Mouse (Mus musculus): ENCODE data around the gene Cnot11. TPM values are rescaled to one million over a fixed set of nuclear protein-coding genes. Genes with fewer than 3 reads are reported as not detected.

Gene Cnot11
- polyA plus RNA-seq, 1 experiment from 2014 or later = 23.4 TPM

DNA sequence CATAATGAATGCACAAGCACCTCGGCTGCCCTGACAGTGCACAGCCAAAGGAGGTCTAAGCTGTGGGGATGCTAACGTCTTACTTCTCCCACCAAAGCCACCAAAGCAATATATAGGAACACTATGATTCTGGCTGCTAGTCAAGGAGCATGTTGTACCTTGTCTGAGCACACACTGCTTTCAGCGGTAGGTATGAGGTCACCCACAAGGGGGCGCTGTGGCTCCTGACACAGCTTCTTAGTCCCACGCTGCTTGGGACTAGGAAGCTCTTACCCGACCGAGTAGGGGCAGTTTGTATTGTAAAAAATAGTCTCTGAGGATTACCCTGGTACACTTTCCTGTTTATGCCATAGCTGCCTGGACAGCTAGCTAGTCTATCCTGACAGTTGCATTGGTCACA is 7.4 kb upstream of the Cnot11 start:
- H3K36me3 ChIP-seq (ENCODE audit: control insufficient read depth, insufficient read depth, low read length) = no peaks in the 10 kb centered on the region
- H3K4me1 ChIP-seq (replicated peaks; ENCODE audit: control insufficient read depth, insufficient read depth, low read length) = no peaks in the 10 kb centered on the region
- no peak overlapping the region for H3K27ac ChIP-seq (ENCODE audit: low read depth)
- ATAC-seq (replicated peaks; ENCODE audit: low FRiP score, low TSS enrichment, low read depth) = no peak
- 12% methylated on average over 7 of the region's 7 CpGs for WGBS
- H3K9ac ChIP-seq (ENCODE audit: low read length) = no peak overlapping the region
- no peak overlapping the region for H3K4me2 ChIP-seq (ENCODE audit: low read length)
- H3K27me3 ChIP-seq (replicated peaks; ENCODE audit: control insufficient read depth, insufficient read depth, low read length) = no peaks in the 10 kb centered on the region
- DNase-seq (ENCODE audit: low spot score) = peak; percentile 89
- 0 out of 2 replicates have a peak, but pooled peaks cover 2% of the 10 kb centered on the region for H3K9me3 ChIP-seq (ENCODE audit: control insufficient read depth, low read length)
- no peak overlapping the region for H3K4me3 ChIP-seq (ENCODE audit: low read depth, low read length)

DNA sequence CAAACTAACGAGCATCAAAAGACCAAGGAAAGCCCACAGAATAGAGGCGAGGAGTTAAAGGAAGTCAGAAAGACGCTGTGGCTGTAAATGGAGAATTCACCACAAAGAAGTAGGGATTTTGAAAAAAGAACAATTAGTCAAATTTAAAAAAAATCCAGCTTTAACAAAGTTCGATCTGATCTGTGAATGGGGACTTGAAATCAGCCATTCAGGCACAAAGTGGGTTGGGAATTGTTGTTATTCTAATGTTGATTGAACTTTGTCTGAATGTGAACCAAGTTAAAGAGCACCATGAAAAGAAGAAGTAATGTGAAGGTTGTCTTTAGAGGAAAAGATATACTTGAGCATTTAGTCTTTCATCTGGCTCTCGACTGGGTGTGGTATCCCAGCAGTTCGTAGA is 6.5 kb upstream of the Cnot11 start:
- Histone ChIP-seq H3K9ac (ENCODE audit: low read length) (no peak overlapping the region), H3K4me1 (replicated peaks; ENCODE audit: control insufficient read depth, insufficient read depth, low read length) (no peaks in the 10 kb centered on the region), H3K9me3 (ENCODE audit: control insufficient read depth, low read length) (0 out of 2 replicates have a peak, but pooled peaks cover 2% of the 10 kb centered on the region), H3K4me2 (ENCODE audit: low read length) (no peak overlapping the region), H3K4me3 (ENCODE audit: low read depth, low read length) (no peak overlapping the region), H3K36me3 (ENCODE audit: control insufficient read depth, insufficient read depth, low read length) (no peaks in the 10 kb centered on the region), H3K27ac (ENCODE audit: low read depth) (no peak overlapping the region), H3K27me3 (replicated peaks; ENCODE audit: control insufficient read depth, insufficient read depth, low read length) (no peaks in the 10 kb centered on the region)
- ATAC-seq (replicated peaks; ENCODE audit: low FRiP score, low TSS enrichment, low read depth) (no peak), DNase-seq (ENCODE audit: low spot score) (no peak)
- WGBS = 75% methylated on average over 6 of the region's 6 CpGs

DNA sequence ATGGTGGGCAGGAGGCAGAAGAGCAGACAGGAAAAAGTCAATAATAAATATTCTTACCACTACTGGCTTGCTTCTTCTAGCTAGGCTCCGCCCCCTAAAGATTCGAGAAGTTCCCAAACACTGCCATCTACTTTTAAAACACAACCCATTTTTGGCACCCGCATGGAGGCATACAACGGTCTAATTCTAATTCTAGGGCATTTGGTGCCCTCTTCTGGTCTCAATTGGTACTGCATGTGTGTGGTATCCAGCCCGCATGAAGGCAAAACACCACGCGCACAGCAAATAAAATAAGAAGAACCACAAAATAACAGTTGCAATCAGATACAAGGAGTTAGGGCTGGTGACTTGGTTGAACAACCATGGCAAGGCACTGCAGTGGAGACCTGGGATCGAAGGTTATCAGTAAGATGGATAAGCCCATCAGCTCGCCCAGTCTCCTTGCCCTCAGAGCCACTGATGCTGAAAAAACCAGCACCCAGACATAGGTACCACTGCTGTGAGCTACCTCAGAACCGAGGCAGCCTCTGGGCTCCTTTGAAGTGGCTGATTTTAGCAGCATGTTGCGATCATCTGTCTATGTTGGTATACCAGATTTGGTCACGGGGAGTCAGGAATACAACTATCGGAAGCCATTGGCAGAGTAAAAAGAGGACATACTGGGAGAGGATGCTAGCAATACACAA is 4.4 kb upstream of the Cnot11 start:
- no peaks in the 10 kb centered on the region for H3K4me1 ChIP-seq (replicated peaks; ENCODE audit: control insufficient read depth, insufficient read depth, low read length)
- no peak overlapping the region for H3K4me2 ChIP-seq (ENCODE audit: low read length)
- H3K4me3 ChIP-seq (ENCODE audit: low read depth, low read length) = no peak overlapping the region
- no peak overlapping the region for H3K9ac ChIP-seq (ENCODE audit: low read length)
- ATAC-seq (replicated peaks; ENCODE audit: low FRiP score, low TSS enrichment, low read depth) (no peak), DNase-seq (ENCODE audit: low spot score) (peak; percentile 94)
- H3K27me3 ChIP-seq (replicated peaks; ENCODE audit: control insufficient read depth, insufficient read depth, low read length) = no peaks in the 10 kb centered on the region
- no peaks in the 10 kb centered on the region for H3K36me3 ChIP-seq (ENCODE audit: control insufficient read depth, insufficient read depth, low read length)
- H3K9me3 ChIP-seq (ENCODE audit: control insufficient read depth, low read length) = 0 out of 2 replicates have a peak, but pooled peaks cover 2% of the 10 kb centered on the region
- WGBS = 39% methylated on average over 13 of the region's 13 CpGs
- H3K27ac ChIP-seq (ENCODE audit: low read depth) = no peak overlapping the region

DNA sequence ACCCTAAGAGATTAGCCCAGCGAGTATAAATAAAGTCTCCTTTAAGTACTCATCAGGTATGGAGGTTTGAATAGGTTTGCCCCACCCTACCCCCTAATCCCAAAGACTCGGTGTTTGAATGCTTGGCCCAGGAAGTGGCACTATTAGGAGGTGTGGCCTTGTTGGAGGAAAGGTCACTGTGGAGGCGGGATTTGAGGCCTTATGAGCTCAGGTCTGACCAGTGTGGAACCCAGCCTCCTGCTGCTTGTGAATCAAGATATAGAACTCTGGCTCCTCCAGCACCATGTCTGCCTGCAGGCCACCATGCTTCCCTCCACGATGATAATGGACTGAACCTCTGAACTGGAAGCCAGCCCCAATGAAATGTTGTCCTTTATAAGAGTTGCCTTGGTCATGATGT is 3.8 kb upstream of the Cnot11 start:
- Histone ChIP-seq H3K9me3 (ENCODE audit: control insufficient read depth, low read length) (0 out of 2 replicates have a peak, but pooled peaks cover 2% of the 10 kb centered on the region), H3K27me3 (replicated peaks; ENCODE audit: control insufficient read depth, insufficient read depth, low read length) (no peaks in the 10 kb centered on the region), H3K4me3 (ENCODE audit: low read depth, low read length) (no peak overlapping the region), H3K27ac (ENCODE audit: low read depth) (no peak overlapping the region), H3K9ac (ENCODE audit: low read length) (no peak overlapping the region), H3K4me1 (replicated peaks; ENCODE audit: control insufficient read depth, insufficient read depth, low read length) (no peaks in the 10 kb centered on the region), H3K36me3 (ENCODE audit: control insufficient read depth, insufficient read depth, low read length) (no peaks in the 10 kb centered on the region), H3K4me2 (ENCODE audit: low read length) (no peak overlapping the region)
- no peak for ATAC-seq (replicated peaks; ENCODE audit: low FRiP score, low TSS enrichment, low read depth)
- 71% methylated on average over 4 of the region's 4 CpGs for WGBS
- no peak for DNase-seq (ENCODE audit: low spot score)

GRCm38 (mm10) chr1:39533917-39534316 is 875 bp upstream of the Cnot11 start:
- Histone ChIP-seq H3K36me3 (ENCODE audit: control insufficient read depth, insufficient read depth, low read length) (peaks cover 10% of the 10 kb centered on the region), H3K27me3 (replicated peaks; ENCODE audit: control insufficient read depth, insufficient read depth, low read length) (no peaks in the 10 kb centered on the region), H3K4me2 (ENCODE audit: low read length) (no peak overlapping the region), H3K27ac (ENCODE audit: low read depth) (no peak overlapping the region), H3K4me3 (ENCODE audit: low read depth, low read length) (no peak overlapping the region), H3K4me1 (replicated peaks; ENCODE audit: control insufficient read depth, insufficient read depth, low read length) (peaks cover 11% of the 10 kb centered on the region), H3K9me3 (ENCODE audit: control insufficient read depth, low read length) (0 out of 2 replicates have a peak, but pooled peaks cover 2% of the 10 kb centered on the region), H3K9ac (ENCODE audit: low read length) (no peak overlapping the region)
- 32% methylated on average over 3 of the region's 3 CpGs for WGBS
- DNase-seq (ENCODE audit: low spot score) (no peak), ATAC-seq (replicated peaks; ENCODE audit: low FRiP score, low TSS enrichment, low read depth) (no peak)

DNA sequence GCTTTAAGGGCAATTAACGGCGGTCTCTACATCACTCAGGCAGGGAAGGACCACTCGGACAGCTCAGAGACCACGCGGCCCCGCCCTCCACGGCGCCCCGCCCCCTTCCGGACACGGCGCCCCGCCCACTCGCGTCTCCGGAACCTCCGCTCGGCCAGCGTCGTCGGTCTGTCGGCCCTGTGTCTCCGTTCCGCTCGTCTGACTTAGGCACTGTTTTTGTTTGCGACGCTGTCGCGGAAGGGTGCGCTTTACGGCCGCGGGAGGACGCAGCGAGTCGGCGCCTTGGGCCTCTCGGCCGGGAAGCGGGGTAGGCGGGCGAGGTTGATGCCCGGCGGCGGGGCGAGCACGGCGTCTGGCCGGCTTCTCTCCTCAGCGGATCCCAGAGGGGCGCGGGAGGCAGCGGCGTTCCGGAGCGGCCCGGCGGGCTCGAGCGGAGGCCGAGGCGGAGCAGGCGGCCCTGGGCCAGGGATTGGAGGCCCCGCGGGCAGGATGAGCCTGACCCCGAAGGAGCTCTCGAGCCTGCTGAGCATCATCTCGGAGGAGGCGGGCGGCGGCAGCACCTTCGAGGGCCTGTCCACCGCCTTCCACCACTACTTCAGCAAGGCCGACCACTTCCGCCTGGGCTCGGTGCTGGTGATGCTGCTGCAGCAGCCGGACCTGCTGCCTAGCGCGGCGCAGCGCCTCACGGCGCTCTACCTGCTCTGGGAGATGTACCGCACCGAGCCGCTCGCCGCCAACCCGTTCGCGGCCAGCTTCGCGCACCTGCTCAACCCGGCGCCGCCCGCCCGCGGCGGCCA is 921 bp downstream of the Cnot11 start:
- Histone ChIP-seq H3K36me3 (ENCODE audit: control insufficient read depth, insufficient read depth, low read length) (peaks cover 27% of the 10 kb centered on the region), H3K4me1 (replicated peaks; ENCODE audit: control insufficient read depth, insufficient read depth, low read length) (peaks cover 11% of the 10 kb centered on the region), H3K27me3 (replicated peaks; ENCODE audit: control insufficient read depth, insufficient read depth, low read length) (no peaks in the 10 kb centered on the region), H3K4me3 (ENCODE audit: low read depth, low read length) (peak overlapping the region; percentile 94), H3K9me3 (ENCODE audit: control insufficient read depth, low read length) (0 out of 2 replicates have a peak, but pooled peaks cover 4% of the 10 kb centered on the region), H3K27ac (ENCODE audit: low read depth) (peak overlapping the region; percentile 88), H3K4me2 (ENCODE audit: low read length) (peak overlapping the region; percentile 82), H3K9ac (ENCODE audit: low read length) (peak overlapping the region; percentile 90)
- under 1% methylated on average over 97 of the region's 100 CpGs for WGBS
- peak; percentile 98 for DNase-seq (ENCODE audit: low spot score)
- peak; percentile 92 for ATAC-seq (replicated peaks; ENCODE audit: low FRiP score, low TSS enrichment, low read depth)

DNA sequence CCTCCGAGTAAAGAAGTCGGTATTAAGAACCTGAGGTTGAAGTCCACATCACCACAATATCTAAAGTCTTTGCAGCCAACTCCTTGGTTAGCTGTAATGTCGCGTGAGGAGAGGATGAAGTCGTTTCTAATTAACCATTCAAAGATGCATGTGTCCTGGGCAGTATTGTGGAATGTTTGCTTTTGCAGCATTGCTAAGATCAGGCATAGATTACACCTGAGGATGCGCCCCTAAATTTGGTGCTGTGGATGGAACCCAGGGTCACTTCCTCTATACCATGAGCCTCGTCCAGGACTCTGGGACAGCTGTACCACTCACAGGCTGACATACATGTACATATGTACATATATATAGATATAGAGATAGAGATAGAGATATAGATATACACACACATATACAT is 1.9 kb downstream of the Cnot11 start:
- H3K4me1 ChIP-seq (replicated peaks; ENCODE audit: control insufficient read depth, insufficient read depth, low read length) = peaks cover 11% of the 10 kb centered on the region
- 33% methylated on average over 7 of the region's 7 CpGs for WGBS
- H3K27me3 ChIP-seq (replicated peaks; ENCODE audit: control insufficient read depth, insufficient read depth, low read length) = no peaks in the 10 kb centered on the region
- DNase-seq (ENCODE audit: low spot score) (no peak), ATAC-seq (replicated peaks; ENCODE audit: low FRiP score, low TSS enrichment, low read depth) (no peak)
- peaks cover 33% of the 10 kb centered on the region for H3K36me3 ChIP-seq (ENCODE audit: control insufficient read depth, insufficient read depth, low read length)
- H3K4me3 ChIP-seq (ENCODE audit: low read depth, low read length) = peak overlapping the region; percentile 94
- peak overlapping the region; percentile 82 for H3K4me2 ChIP-seq (ENCODE audit: low read length)
- no peak overlapping the region for H3K27ac ChIP-seq (ENCODE audit: low read depth)
- peak overlapping the region; percentile 90 for H3K9ac ChIP-seq (ENCODE audit: low read length)
- 0 out of 2 replicates have a peak, but pooled peaks cover 6% of the 10 kb centered on the region for H3K9me3 ChIP-seq (ENCODE audit: control insufficient read depth, low read length)

DNA sequence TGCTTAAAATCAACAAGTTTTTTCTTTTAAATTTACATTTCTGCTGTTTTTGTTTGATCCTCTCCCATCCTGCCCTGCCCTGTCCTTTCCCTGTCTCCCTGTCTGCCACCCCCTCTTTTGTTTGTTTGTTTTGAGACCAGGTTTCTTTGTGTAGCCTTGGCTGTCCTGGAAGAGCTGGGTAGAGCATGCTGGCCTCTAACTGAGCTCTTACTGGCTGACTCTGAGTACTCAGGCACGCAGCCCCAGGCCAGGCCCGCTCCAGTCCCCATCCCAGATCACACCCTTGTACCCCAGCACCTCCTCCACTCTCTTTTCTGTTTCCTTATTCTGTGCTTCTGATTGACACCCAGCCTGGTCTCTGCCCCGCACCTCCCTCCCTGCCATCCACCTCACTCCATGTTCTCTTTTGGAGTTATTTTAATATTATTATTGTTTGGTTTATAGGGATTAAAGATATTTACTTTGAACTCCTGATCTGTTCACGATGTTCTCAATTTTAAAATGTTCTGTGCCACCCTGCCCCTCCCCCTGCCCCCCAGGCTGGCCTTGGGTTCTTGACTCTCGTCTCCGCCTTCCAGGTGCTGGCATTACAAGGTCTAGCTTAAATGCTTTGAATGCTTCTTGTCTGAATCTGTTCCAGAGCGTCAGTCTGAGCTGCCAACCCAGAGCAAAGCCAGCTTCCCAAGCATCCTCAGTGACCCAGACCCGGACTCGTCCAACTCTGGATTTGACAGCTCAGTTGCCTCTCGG is 3.0 kb downstream of the Cnot11 start:
- Histone ChIP-seq H3K4me2 (ENCODE audit: low read length) (no peak overlapping the region), H3K27me3 (replicated peaks; ENCODE audit: control insufficient read depth, insufficient read depth, low read length) (no peaks in the 10 kb centered on the region), H3K36me3 (ENCODE audit: control insufficient read depth, insufficient read depth, low read length) (peaks cover 44% of the 10 kb centered on the region), H3K9me3 (ENCODE audit: control insufficient read depth, low read length) (0 out of 2 replicates have a peak, but pooled peaks cover 6% of the 10 kb centered on the region), H3K4me1 (replicated peaks; ENCODE audit: control insufficient read depth, insufficient read depth, low read length) (peaks cover 11% of the 10 kb centered on the region), H3K9ac (ENCODE audit: low read length) (no peak overlapping the region), H3K27ac (ENCODE audit: low read depth) (no peak overlapping the region), H3K4me3 (ENCODE audit: low read depth, low read length) (no peak overlapping the region)
- DNase-seq (ENCODE audit: low spot score) (no peak), ATAC-seq (replicated peaks; ENCODE audit: low FRiP score, low TSS enrichment, low read depth) (no peak)
- 86% methylated on average over 10 of the region's 10 CpGs for WGBS
